Mouse (Mus musculus) naive thymus-derived CD4-positive, alpha-beta T cell, adult 2 months (primary cell): ENCODE results near the gene Rab4a.

Source experiments
- DNase-seq: peaks from one replicate; pipeline ENCODE4 v3.0.0-alpha.2; 2011; ENCODE audit warnings: low read depth

Gene Rab4a

GRCm38 (mm10) chr8:123805718-123806373 lies at the start of gene Rab4a:
TSS of gene Rab4a (plus strand) at chr8:123805985.
- DNase-seq = peak; percentile 47

GRCm38 (mm10) chr8:123756901-123757300 lies 48.9 kb upstream of the Rab4a start:
- DNase-seq = no peak

- DNase-seq = no peak
Observed at GRCm38 (mm10) chr8:123758935-123759334, 46.9 kb upstream of the Rab4a start.

GRCm38 (mm10) chr8:123759933-123760332 lies 45.9 kb upstream of the Rab4a start:
- DNase-seq = no peak

- no peak for DNase-seq
Observed at GRCm38 (mm10) chr8:123760579-123760978, 45.2 kb upstream of the Rab4a start.

GRCm38 (mm10) chr8:123761266-123761882 lies 44.4 kb upstream of the Rab4a start:
- DNase-seq = no peak

GRCm38 (mm10) chr8:123761883-123762270 lies 43.9 kb upstream of the Rab4a start:
- no peak for DNase-seq

- DNase-seq = no peak
Observed at GRCm38 (mm10) chr8:123763355-123763754, 42.4 kb upstream of the Rab4a start.

GRCm38 (mm10) chr8:123764671-123765070 lies 41.1 kb upstream of the Rab4a start:
- no peak for DNase-seq

GRCm38 (mm10) chr8:123766516-123766915 lies 39.3 kb upstream of the Rab4a start:
- DNase-seq = no peak

- DNase-seq = no peak
Observed at GRCm38 (mm10) chr8:123767874-123768273, 37.9 kb upstream of the Rab4a start.

GRCm38 (mm10) chr8:123768492-123769356 lies 37.1 kb upstream of the Rab4a start:
- no peak for DNase-seq

GRCm38 (mm10) chr8:123773468-123773867 lies 32.3 kb upstream of the Rab4a start:
- no peak for DNase-seq

- DNase-seq = no peak
Observed at GRCm38 (mm10) chr8:123774491-123774890, 31.3 kb upstream of the Rab4a start.

- DNase-seq = no peak
Observed at GRCm38 (mm10) chr8:123777319-123777718, 28.5 kb upstream of the Rab4a start.

GRCm38 (mm10) chr8:123780471-123780870 lies 25.3 kb upstream of the Rab4a start:
- no peak for DNase-seq

- DNase-seq = no peak
Observed at GRCm38 (mm10) chr8:123781256-123781655, 24.5 kb upstream of the Rab4a start.

- DNase-seq = peak; percentile 18
Observed at GRCm38 (mm10) chr8:123783525-123784249, 22.1 kb upstream of the Rab4a start.

GRCm38 (mm10) chr8:123786166-123786565 lies 19.6 kb upstream of the Rab4a start:
- DNase-seq = no peak

- DNase-seq = no peak
Observed at GRCm38 (mm10) chr8:123786644-123787043, 19.1 kb upstream of the Rab4a start.

GRCm38 (mm10) chr8:123787254-123787897 lies 18.4 kb upstream of the Rab4a start:
- DNase-seq = peak; percentile 33
